Mouse (Mus musculus): ENCODE data around the gene Slfn2. TPM values are rescaled to one million over a fixed set of nuclear protein-coding genes. Genes with fewer than 3 reads are reported as not detected.
A peak's percentile ranks its signal among the peaks of the same experiment; 100 is the strongest.

The Slfn2 gene
- polyA plus RNA-seq, 1 experiment from 2014 or later, result 9.6 TPM

DNA sequence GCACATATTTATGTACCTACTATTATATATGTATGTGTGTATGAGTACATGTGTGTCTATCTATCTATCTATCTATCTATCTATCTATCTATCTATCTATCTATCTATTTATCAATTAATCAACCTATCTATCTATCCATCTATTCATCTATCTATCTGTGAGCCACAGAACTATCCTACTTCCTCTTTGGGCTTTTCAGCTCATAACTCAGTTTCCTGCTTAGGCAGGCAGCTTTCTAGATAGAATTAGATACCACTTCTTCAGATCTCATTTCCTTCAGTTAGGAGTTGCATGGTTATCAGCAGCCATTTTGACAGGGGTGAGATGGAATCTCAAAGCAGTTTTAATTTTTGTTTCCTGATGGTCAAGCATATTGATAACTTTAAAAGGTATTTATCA is 23.9 kb upstream of the Slfn2 start:
- no peak for ATAC-seq (ENCODE audit: low read depth)
- Histone ChIP-seq H3K9ac (ENCODE audit: low read depth, low read length) (no peak overlapping the region), H3K9me3 (ENCODE audit: control insufficient read depth, low read length) (no peaks in the 10 kb centered on the region), H3K4me3 (ENCODE audit: low read depth, low read length) (no peak overlapping the region), H3K36me3 (ENCODE audit: control insufficient read depth, insufficient read depth, low read length) (no peaks in the 10 kb centered on the region), H3K4me1 (ENCODE audit: control insufficient read depth, insufficient read depth, low read length) (no peaks in the 10 kb centered on the region), H3K27me3 (replicated peaks; ENCODE audit: control insufficient read depth, insufficient read depth, low read length) (no peaks in the 10 kb centered on the region), H3K27ac (replicated peaks; ENCODE audit: low read depth, low read length) (no peak overlapping the region), H3K4me2 (ENCODE audit: low read depth, low read length) (no peak overlapping the region)
- no peak for DNase-seq (ENCODE audit: low spot score)

DNA sequence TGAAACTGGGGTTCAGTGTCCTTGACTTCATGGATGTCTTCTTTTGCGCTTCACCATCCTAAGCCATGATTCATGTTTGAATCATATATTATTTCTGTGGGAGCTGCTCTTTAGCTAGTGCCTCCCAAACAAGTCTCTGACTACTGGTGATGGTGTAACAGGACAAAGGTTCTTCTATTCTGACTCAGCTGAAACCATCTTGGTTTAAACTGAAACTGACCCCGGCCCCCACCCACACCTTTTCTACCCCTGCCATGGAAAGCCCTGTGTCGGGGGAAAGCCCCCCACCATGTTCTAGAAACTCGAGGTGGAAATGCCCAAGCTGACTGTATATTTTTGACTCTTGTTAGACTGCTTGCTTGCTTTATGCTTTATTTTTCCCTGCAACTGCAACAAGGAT is 21.0 kb upstream of the Slfn2 start:
- Histone ChIP-seq H3K4me1 (ENCODE audit: control insufficient read depth, insufficient read depth, low read length) (no peaks in the 10 kb centered on the region), H3K4me3 (ENCODE audit: low read depth, low read length) (no peak overlapping the region), H3K4me2 (ENCODE audit: low read depth, low read length) (no peak overlapping the region), H3K9me3 (ENCODE audit: control insufficient read depth, low read length) (no peaks in the 10 kb centered on the region), H3K9ac (ENCODE audit: low read depth, low read length) (no peak overlapping the region), H3K36me3 (ENCODE audit: control insufficient read depth, insufficient read depth, low read length) (no peaks in the 10 kb centered on the region), H3K27ac (replicated peaks; ENCODE audit: low read depth, low read length) (no peak overlapping the region), H3K27me3 (replicated peaks; ENCODE audit: control insufficient read depth, insufficient read depth, low read length) (no peaks in the 10 kb centered on the region)
- DNase-seq (ENCODE audit: low spot score) (no peak), ATAC-seq (ENCODE audit: low read depth) (no peak)
- 82% methylated on average over 4 of the region's 4 CpGs for WGBS

DNA sequence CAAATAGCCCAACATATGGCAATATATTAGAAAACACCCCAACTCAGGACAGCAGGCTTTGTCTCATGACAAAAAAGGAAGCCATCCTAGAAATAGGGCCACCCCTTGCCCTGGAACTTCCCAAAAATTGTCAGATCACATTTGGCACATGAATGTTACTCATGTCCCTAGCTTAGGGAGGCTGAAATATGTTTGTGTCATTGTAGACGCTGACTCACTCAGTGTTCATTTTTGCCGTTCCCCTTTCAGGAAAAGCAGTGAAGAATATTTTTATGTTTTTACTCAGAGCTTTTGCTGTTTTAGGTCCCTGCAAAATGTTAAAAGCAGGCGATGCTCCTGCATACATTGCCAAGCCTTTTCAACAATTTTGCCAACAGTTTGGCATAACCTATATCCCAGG is 19.3 kb upstream of the Slfn2 start:
- Histone ChIP-seq H3K36me3 (ENCODE audit: control insufficient read depth, insufficient read depth, low read length) (no peaks in the 10 kb centered on the region), H3K4me1 (ENCODE audit: control insufficient read depth, insufficient read depth, low read length) (no peaks in the 10 kb centered on the region), H3K27ac (replicated peaks; ENCODE audit: low read depth, low read length) (no peak overlapping the region), H3K4me2 (ENCODE audit: low read depth, low read length) (no peak overlapping the region), H3K27me3 (replicated peaks; ENCODE audit: control insufficient read depth, insufficient read depth, low read length) (no peaks in the 10 kb centered on the region), H3K9ac (ENCODE audit: low read depth, low read length) (no peak overlapping the region), H3K9me3 (ENCODE audit: control insufficient read depth, low read length) (no peaks in the 10 kb centered on the region), H3K4me3 (ENCODE audit: low read depth, low read length) (no peak overlapping the region)
- no peak for ATAC-seq (ENCODE audit: low read depth)
- no peak for DNase-seq (ENCODE audit: low spot score)
- 84% methylated on average over 3 of the region's 3 CpGs for WGBS

DNA sequence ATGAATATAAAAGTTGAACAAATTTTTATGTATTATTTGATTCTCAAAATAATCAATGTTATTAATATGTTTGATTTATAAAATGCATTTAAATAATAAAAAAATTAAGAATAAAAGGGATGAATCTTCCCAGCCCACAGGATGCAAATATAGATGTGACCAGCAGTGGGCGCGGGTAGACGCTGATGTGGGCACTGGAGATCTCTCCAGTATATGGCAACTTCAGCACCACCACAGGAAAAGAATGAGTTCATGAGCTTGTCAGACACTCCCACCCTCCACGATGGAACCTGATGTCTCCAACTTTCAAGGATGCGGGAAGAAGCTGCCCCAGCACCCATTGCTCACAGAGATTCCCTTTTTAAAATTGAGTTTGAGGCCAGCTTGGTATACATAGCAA is 7.0 kb upstream of the Slfn2 start:
- Histone ChIP-seq H3K9ac (ENCODE audit: low read depth, low read length) (no peak overlapping the region), H3K36me3 (ENCODE audit: control insufficient read depth, insufficient read depth, low read length) (no peaks in the 10 kb centered on the region), H3K4me1 (ENCODE audit: control insufficient read depth, insufficient read depth, low read length) (no peaks in the 10 kb centered on the region), H3K9me3 (ENCODE audit: control insufficient read depth, low read length) (no peaks in the 10 kb centered on the region), H3K27ac (replicated peaks; ENCODE audit: low read depth, low read length) (no peak overlapping the region), H3K27me3 (replicated peaks; ENCODE audit: control insufficient read depth, insufficient read depth, low read length) (no peaks in the 10 kb centered on the region), H3K4me3 (ENCODE audit: low read depth, low read length) (no peak overlapping the region), H3K4me2 (ENCODE audit: low read depth, low read length) (no peak overlapping the region)
- WGBS, result 5% methylated on average over 5 of the region's 5 CpGs
- DNase-seq (ENCODE audit: low spot score) (peak; percentile 40), ATAC-seq (ENCODE audit: low read depth) (no peak)

DNA sequence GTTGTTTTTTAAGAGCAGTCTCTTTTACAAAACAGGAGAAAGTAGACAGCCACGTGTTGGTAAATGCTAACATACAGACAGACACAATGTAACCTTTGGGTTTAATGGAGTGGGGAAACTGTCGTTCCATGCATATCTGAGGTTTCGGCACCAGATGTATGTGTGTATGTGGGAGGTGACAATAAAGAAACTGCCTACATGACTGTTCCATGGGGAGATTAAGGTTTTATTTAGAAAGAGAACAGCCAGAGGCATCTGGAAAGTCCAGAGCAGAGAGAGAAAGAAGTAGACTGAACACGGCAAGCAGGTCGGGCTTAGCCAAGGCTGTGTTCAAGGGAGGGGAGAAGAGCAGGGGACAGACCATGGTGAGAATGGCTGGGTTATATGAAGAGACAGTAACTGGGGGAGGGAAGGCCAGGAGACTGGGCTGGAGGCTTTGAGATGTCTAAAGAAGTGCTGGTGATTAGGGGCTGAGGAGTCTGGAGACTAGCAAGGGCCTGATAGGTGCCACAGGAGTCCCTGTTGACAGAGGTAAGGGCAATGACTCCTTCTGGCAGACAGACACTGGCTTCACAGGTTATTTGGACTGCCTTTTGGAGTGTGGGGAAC is 4.4 kb upstream of the Slfn2 start:
- Histone ChIP-seq H3K4me2 (ENCODE audit: low read depth, low read length) (no peak overlapping the region), H3K4me3 (ENCODE audit: low read depth, low read length) (no peak overlapping the region), H3K36me3 (ENCODE audit: control insufficient read depth, insufficient read depth, low read length) (no peaks in the 10 kb centered on the region), H3K9me3 (ENCODE audit: control insufficient read depth, low read length) (no peaks in the 10 kb centered on the region), H3K9ac (ENCODE audit: low read depth, low read length) (no peak overlapping the region), H3K4me1 (ENCODE audit: control insufficient read depth, insufficient read depth, low read length) (no peaks in the 10 kb centered on the region), H3K27ac (replicated peaks; ENCODE audit: low read depth, low read length) (no peak overlapping the region), H3K27me3 (replicated peaks; ENCODE audit: control insufficient read depth, insufficient read depth, low read length) (no peaks in the 10 kb centered on the region)
- ATAC-seq (ENCODE audit: low read depth), result no peak
- 68% methylated on average over 5 of the region's 5 CpGs for WGBS
- no peak for DNase-seq (ENCODE audit: low spot score)

DNA sequence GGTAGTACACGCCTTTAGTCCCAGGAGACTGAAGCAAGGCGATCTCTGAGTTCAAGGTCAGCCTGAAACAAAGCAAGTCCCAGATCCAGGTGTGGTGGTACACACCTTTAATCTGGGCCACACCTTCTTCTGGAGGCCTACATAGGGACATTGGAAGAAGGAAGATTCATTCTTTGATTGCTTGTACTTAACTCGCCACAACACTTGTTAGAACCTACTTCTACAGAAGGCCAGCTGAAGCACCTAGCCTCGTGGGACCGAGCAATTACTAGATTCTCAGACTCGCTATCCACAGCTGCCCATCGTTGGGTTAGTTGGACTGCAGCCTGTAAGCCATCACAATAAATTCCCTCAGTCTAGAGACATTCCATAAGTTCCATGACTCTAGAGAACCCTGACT is 3.1 kb upstream of the Slfn2 start:
- no peak overlapping the region for H3K9ac ChIP-seq (ENCODE audit: low read depth, low read length)
- no peaks in the 10 kb centered on the region for H3K9me3 ChIP-seq (ENCODE audit: control insufficient read depth, low read length)
- H3K27me3 ChIP-seq (replicated peaks; ENCODE audit: control insufficient read depth, insufficient read depth, low read length), result no peaks in the 10 kb centered on the region
- H3K4me1 ChIP-seq (ENCODE audit: control insufficient read depth, insufficient read depth, low read length), result 0 out of 2 replicates have a peak, but pooled peaks cover 2% of the 10 kb centered on the region
- no peak overlapping the region for H3K4me3 ChIP-seq (ENCODE audit: low read depth, low read length)
- ATAC-seq (ENCODE audit: low read depth) (no peak), DNase-seq (ENCODE audit: low spot score) (no peak)
- no peaks in the 10 kb centered on the region for H3K36me3 ChIP-seq (ENCODE audit: control insufficient read depth, insufficient read depth, low read length)
- 85% methylated on average over 7 of the region's 7 CpGs for WGBS
- no peak overlapping the region for H3K4me2 ChIP-seq (ENCODE audit: low read depth, low read length)
- no peak overlapping the region for H3K27ac ChIP-seq (replicated peaks; ENCODE audit: low read depth, low read length)

DNA sequence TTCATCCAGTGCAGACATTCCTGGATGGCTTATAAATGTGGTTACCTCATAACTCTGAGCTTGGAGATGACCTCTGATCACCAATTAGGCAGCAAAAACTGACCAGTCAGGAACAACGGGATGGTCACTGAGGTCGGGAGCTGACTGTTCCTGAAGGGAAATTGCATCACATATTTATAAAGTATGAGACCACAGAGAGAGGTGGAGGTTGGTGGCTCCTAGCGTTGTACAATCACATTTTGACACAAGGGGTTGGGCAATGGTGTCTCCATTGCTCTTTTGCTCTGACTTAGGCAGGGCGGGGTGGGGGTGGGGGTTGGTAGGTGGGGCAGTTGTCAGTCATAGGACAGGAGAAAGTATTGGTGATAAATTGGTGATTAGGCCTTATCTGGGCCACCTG is 1.8 kb upstream of the Slfn2 start:
- 76% methylated on average over 4 of the region's 4 CpGs for WGBS
- Histone ChIP-seq H3K4me2 (ENCODE audit: low read depth, low read length) (no peak overlapping the region), H3K27ac (replicated peaks; ENCODE audit: low read depth, low read length) (no peak overlapping the region), H3K27me3 (replicated peaks; ENCODE audit: control insufficient read depth, insufficient read depth, low read length) (no peaks in the 10 kb centered on the region), H3K4me1 (ENCODE audit: control insufficient read depth, insufficient read depth, low read length) (0 out of 2 replicates have a peak, but pooled peaks cover 2% of the 10 kb centered on the region), H3K36me3 (ENCODE audit: control insufficient read depth, insufficient read depth, low read length) (no peaks in the 10 kb centered on the region), H3K9ac (ENCODE audit: low read depth, low read length) (no peak overlapping the region), H3K9me3 (ENCODE audit: control insufficient read depth, low read length) (no peaks in the 10 kb centered on the region), H3K4me3 (ENCODE audit: low read depth, low read length) (no peak overlapping the region)
- ATAC-seq (ENCODE audit: low read depth), result no peak
- DNase-seq (ENCODE audit: low spot score), result no peak

DNA sequence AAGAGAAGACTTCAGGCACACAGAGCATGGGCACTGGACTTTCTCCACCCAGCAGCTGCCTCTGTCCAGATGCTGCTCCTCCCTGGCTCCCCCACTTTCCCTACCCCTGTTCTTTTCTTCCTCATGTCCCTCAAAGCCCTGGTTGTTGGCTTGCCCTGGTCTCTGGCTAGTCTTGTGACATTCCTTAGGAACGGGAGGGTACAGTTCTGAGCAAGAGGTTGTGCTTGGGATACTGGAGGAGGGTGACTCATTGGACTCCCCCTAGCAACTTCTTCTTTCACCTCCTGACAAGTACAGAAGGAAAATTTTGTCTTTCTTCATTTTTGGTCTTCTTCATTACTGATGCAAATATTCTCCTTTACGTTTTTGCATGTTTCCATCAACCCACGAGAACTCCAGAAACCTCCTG is 967 bp upstream of the Slfn2 start:
- Histone ChIP-seq H3K9me3 (ENCODE audit: control insufficient read depth, low read length) (no peaks in the 10 kb centered on the region), H3K4me3 (ENCODE audit: low read depth, low read length) (no peak overlapping the region), H3K9ac (ENCODE audit: low read depth, low read length) (no peak overlapping the region), H3K4me2 (ENCODE audit: low read depth, low read length) (no peak overlapping the region), H3K27ac (replicated peaks; ENCODE audit: low read depth, low read length) (no peak overlapping the region), H3K4me1 (ENCODE audit: control insufficient read depth, insufficient read depth, low read length) (0 out of 2 replicates have a peak, but pooled peaks cover 2% of the 10 kb centered on the region), H3K27me3 (replicated peaks; ENCODE audit: control insufficient read depth, insufficient read depth, low read length) (no peaks in the 10 kb centered on the region), H3K36me3 (ENCODE audit: control insufficient read depth, insufficient read depth, low read length) (no peaks in the 10 kb centered on the region)
- no peak for DNase-seq (ENCODE audit: low spot score)
- WGBS, result 52% methylated on average over 3 of the region's 3 CpGs
- no peak for ATAC-seq (ENCODE audit: low read depth)
